In the genomic region with DNA sequence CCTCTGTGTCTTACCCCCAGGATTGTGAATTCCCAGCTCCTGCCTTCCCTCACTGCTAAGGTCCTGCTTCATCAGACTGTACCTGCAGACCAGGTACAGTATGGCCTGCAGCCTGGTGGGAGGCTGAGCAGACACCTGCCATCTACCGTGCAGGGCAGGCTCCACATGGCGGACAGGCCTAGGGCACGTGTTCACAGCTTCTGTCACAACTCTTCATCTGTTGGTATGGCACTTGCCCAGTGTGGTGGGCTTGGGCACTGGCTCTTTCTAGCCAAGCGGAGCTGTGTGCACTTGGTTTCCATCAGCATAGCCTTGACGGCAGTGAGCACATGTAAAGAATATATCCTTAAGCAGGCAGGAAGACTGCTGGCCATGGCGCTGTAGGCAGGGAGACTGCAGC, we compare ENCODE assay signal across 45 mouse cellular contexts. TPM values are rescaled to one million over a fixed set of nuclear protein-coding genes. Genes with fewer than 3 reads are reported as not detected.
"Had no signal": no experiment of that assay in that cellular context is flagged by ENCODE, and none has a peak within 500 bp of the region (broad histone marks: within the 10 kb centered on the region; RNA-seq: fewer than 3 reads in every experiment).

No protein-coding gene starts in this region.

- H3K27ac ChIP-seq: heart, embryonic 10.5 days; heart, embryonic 13.5 days; heart, embryonic 15.5 days; hindbrain, embryonic 10.5 days; hindbrain, embryonic 12.5 days; hindbrain, embryonic 13.5 days; hindbrain, embryonic 14.5 days; hindbrain, embryonic 15.5 days; hindbrain, postnatal 0 days; intestine, embryonic 15.5 days; kidney, embryonic 15.5 days; kidney, postnatal 0 days; left cerebral cortex, adult 2 months had no signal

- ATAC-seq: hindbrain, embryonic 16.5 days; hindbrain, postnatal 0 days; inflammation-experienced regulatory T-cells, adult 6 months; intestine, embryonic 15.5 days; intestine, embryonic 16.5 days; intestine, postnatal 0 days had no signal

- H3K9me3 ChIP-seq: heart, embryonic 10.5 days; heart, embryonic 12.5 days; heart, embryonic 13.5 days; heart, embryonic 15.5 days; hindbrain, embryonic 12.5 days; hindbrain, embryonic 13.5 days; hindbrain, embryonic 15.5 days; intestine, embryonic 15.5 days; kidney, embryonic 15.5 days had no signal

- H3K4me1 ChIP-seq: heart, embryonic 10.5 days; heart, embryonic 12.5 days; heart, embryonic 13.5 days; heart, embryonic 15.5 days; intestine, embryonic 15.5 days; kidney, embryonic 15.5 days had no signal

- H3K4me3 ChIP-seq: heart, embryonic 10.5 days; heart, embryonic 12.5 days; heart, embryonic 13.5 days; heart, embryonic 15.5 days; hindbrain, embryonic 10.5 days; hindbrain, embryonic 12.5 days; hindbrain, embryonic 13.5 days; hindbrain, embryonic 15.5 days; intestine, embryonic 15.5 days; kidney, embryonic 15.5 days; left cerebral cortex, adult 2 months had no signal

- H3K27me3 ChIP-seq: heart, embryonic 13.5 days; heart, embryonic 15.5 days; hindbrain, embryonic 13.5 days; hindbrain, embryonic 15.5 days; intestine, embryonic 15.5 days; kidney, embryonic 15.5 days had no signal

- DNase-seq: heart, postnatal 10 days; heart, postnatal 14 days; heart, postnatal 36 days; heart, postnatal 4 days; kidney, adult 11 months; kidney, adult 18-20 months; kidney, adult 2 months; kidney, adult 8-10 months; kidney, adult 9 months; kidney, postnatal 10 days; kidney, postnatal 14 days; kidney, postnatal 25 days; kidney, postnatal 36 days; kidney, postnatal 4 days; layer of hippocampus, adult 9-11 months; layer of hippocampus, postnatal 36 days had no signal

RNA-seq across cellular contexts. Expression of a gene that starts 11.0 kb away (rescaled TPM):
- total RNA-seq: heart, postnatal 25 days; hematopoietic stem cell, adult 5-6 weeks; hindbrain, postnatal 0 days; layer of hippocampus, adult 18-20 months; layer of hippocampus, adult 8-10 months; layer of hippocampus, postnatal 10 days; layer of hippocampus, postnatal 14 days; layer of hippocampus, postnatal 25 days; layer of hippocampus, postnatal 36 days; left cerebral cortex, adult 18-20 months; left cerebral cortex, adult 2 months had no signal
- polyA plus RNA-seq: heart, embryonic 14.5 days; heart, postnatal 0 days; kidney, adult 2 months; large intestine, adult 2 months had no signal

RNA-seq across cellular contexts. Expression of a gene that starts 27.8 kb away (rescaled TPM):
- total RNA-seq: hematopoietic stem cell, adult 5-6 weeks had no signal
- polyA plus RNA-seq: inflammation-experienced regulatory T-cells, adult 6 months had no signal
